11 mouse cellular contexts compared by ENCODE assay signal in the genomic region with DNA sequence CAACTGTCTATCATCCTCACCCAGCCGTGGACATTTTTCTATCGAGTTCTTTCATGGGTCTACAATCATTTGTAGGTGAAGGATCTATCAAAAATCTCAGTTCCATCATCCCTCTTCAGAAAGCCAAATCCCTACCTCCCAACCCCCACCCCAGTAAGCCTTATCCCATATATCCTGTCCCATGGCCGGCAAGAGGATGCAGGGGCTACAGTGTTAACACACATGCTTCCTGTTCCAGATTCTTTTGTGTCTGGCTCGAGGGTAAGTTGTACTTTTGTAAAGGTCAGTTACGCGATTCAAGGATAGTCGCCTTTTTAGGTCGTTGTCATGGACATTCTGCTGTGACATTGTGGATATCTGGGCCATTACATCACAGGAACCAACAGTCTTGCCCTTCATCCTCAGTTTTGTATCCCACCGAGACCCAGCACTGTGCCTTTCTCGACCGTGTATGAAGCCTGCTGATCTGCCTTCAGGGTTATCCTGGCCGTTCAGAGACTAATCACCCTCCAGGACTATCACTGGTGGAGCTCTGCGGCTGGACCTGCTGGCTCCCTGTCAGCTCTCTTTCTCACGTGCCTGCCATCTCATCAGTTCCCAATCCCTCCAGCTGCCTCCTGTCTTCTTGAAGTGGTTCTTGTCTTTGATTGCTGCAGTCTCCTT.
DNase-seq lines count a peak whose midpoint lies in the region; ATAC-seq and TF ChIP-seq lines count a peak whose summit lies in the region.
"Had no signal": no experiment of that assay in that cellular context is flagged by ENCODE, and none has a peak within 500 bp of the region (broad histone marks: within the 10 kb centered on the region; RNA-seq: fewer than 3 reads in every experiment).

No protein-coding gene starts in this region.

- 13% methylated on average over 14 of the region's 14 CpGs for WGBS in heart, adult 2 months
- 46% methylated on average over 14 of the region's 14 CpGs for WGBS in lung, embryonic 14.5 days
- 30% methylated on average over 14 of the region's 14 CpGs for WGBS in heart, embryonic 12.5 days

- H3K27ac ChIP-seq in heart, adult 2 months, result 0 out of 2 replicates have a peak overlapping the region, but pooled peaks have one; percentile 22
- peak overlapping the region; percentile 65 for H3K27ac ChIP-seq in lung, embryonic 14.5 days (ENCODE audit: low read depth)
- peak overlapping the region; percentile 25 for H3K27ac ChIP-seq in heart, embryonic 12.5 days (ENCODE audit: poor library complexity, severe bottlenecking)
- H3K27ac ChIP-seq: liver, embryonic 15.5 days had no signal

- no peak for ATAC-seq in lung, embryonic 14.5 days (ENCODE audit: insufficient read depth)
- peak; percentile 76 for ATAC-seq in heart, embryonic 12.5 days (ENCODE audit: insufficient number of reproducible peaks, low FRiP score)

- H3K27me3 ChIP-seq in heart, adult 2 months (ENCODE audit: control insufficient read depth, insufficient read depth, low read length), result no peaks in the 10 kb centered on the region
- H3K27me3 ChIP-seq in lung, embryonic 14.5 days (ENCODE audit: insufficient read depth, low read length), result no peaks in the 10 kb centered on the region
- H3K27me3 ChIP-seq in heart, embryonic 12.5 days (replicated peaks), result no peaks in the 10 kb centered on the region
- H3K27me3 ChIP-seq: liver, embryonic 15.5 days had no signal

- H3K36me3 ChIP-seq in heart, adult 2 months (ENCODE audit: control insufficient read depth, insufficient read depth, low read length), result no peaks in the 10 kb centered on the region
- H3K36me3 ChIP-seq in lung, embryonic 14.5 days (ENCODE audit: insufficient read depth), result no peaks in the 10 kb centered on the region
- no peaks in the 10 kb centered on the region for H3K36me3 ChIP-seq in heart, embryonic 12.5 days
- H3K36me3 ChIP-seq: liver, embryonic 15.5 days had no signal

- H3K79me2 ChIP-seq in heart, adult 2 months (replicated peaks; ENCODE audit: control insufficient read depth, insufficient read depth, low read length), result no peaks in the 10 kb centered on the region

- DNase-seq in heart, adult 2 months, result no peak
- DNase-seq in heart, postnatal 25 days (ENCODE audit: low spot score), result no peak
- peak; percentile 37 for DNase-seq in lung, embryonic 14.5 days
- DNase-seq in lung, postnatal 25 days (ENCODE audit: low spot score), result no peak
- DNase-seq in lung, postnatal 36 days, result peak; percentile 6
- DNase-seq in spleen, adult 12 weeks (ENCODE audit: low spot score), result no peak
- no peak for DNase-seq in frontal cortex, postnatal 36 days (ENCODE audit: low spot score in 2 of 2)
- DNase-seq: right cerebral cortex, postnatal 14 days had no signal

- no peaks in the 10 kb centered on the region for H3K9me3 ChIP-seq in lung, embryonic 14.5 days (ENCODE audit: low read depth, low read length)
- no peaks in the 10 kb centered on the region for H3K9me3 ChIP-seq in heart, embryonic 12.5 days (replicated peaks)
- H3K9me3 ChIP-seq: liver, embryonic 15.5 days had no signal

- no peak overlapping the region for H3K9ac ChIP-seq in heart, adult 2 months (ENCODE audit: low read depth, low read length)
- no peak overlapping the region for H3K9ac ChIP-seq in lung, embryonic 14.5 days
- no peak overlapping the region for H3K9ac ChIP-seq in heart, embryonic 12.5 days
- H3K9ac ChIP-seq: liver, embryonic 15.5 days had no signal

- intact Hi-C loops in heart, adult 2 months (cut with DNase I), result no loop called here
- intact Hi-C loops in heart, postnatal 25 days (cut with DNase I), result no loop called here

- 0 out of 2 replicates have a peak overlapping the region, but pooled peaks have one; percentile 10 for H3K4me2 ChIP-seq in lung, embryonic 14.5 days
- peak overlapping the region; percentile 7 for H3K4me2 ChIP-seq in heart, embryonic 12.5 days
- H3K4me2 ChIP-seq: liver, embryonic 15.5 days had no signal

- H3K4me1 ChIP-seq in heart, adult 2 months (ENCODE audit: control insufficient read depth, insufficient read depth, low read length), result peaks cover 5% of the 10 kb centered on the region
- no peaks in the 10 kb centered on the region for H3K4me1 ChIP-seq in lung, embryonic 14.5 days (ENCODE audit: insufficient read depth)
- peaks cover 22% of the 10 kb centered on the region for H3K4me1 ChIP-seq in heart, embryonic 12.5 days (replicated peaks)
- H3K4me1 ChIP-seq: liver, embryonic 15.5 days had no signal

- TF ChIP-seq CTCF in heart, adult 2 months (IDR thresholded peaks at IDR 0.05), result no peak
- TF ChIP-seq CTCF in lung, embryonic 14.5 days (IDR thresholded peaks at IDR 0.05; ENCODE audit: low read depth), result no peak

- no peak for TF ChIP-seq EP300 in heart, adult 2 months (IDR thresholded peaks at IDR 0.05; ENCODE audit: insufficient read depth, low read depth, low read length)

- TF ChIP-seq POLR2A in heart, adult 2 months (IDR thresholded peaks at IDR 0.05; ENCODE audit: insufficient read depth, low read depth, low read length), result no peak

- no peak overlapping the region; the same call in 1 of the 2 replicates for H3K4me3 ChIP-seq in heart, adult 2 months
- H3K4me3 ChIP-seq in lung, embryonic 14.5 days (ENCODE audit: low read depth, low read length), result no peak overlapping the region
- no peak overlapping the region for H3K4me3 ChIP-seq in heart, embryonic 12.5 days
- H3K4me3 ChIP-seq: liver, embryonic 15.5 days; myocyte had no signal

Comparison
In these comparisons a context has a peak if more than half of its experiments do, and no peak if none do; other contexts are left out.
1. DNase-seq: peak in lung, embryonic 14.5 days (single experiment) and lung, postnatal 36 days (single experiment); none in heart, adult 2 months (0 of 2), heart, postnatal 25 days (single experiment), lung, postnatal 25 days (single experiment), spleen, adult 12 weeks (single experiment) and frontal cortex, postnatal 36 days (0 of 2).
2. Peak in every context shown above with its lines, with median percentiles within 50 percentile points of each other: H3K27ac ChIP-seq.